Mouse (Mus musculus) frontal cortex, adult 2 months (tissue): ENCODE results near the gene Brsk1. TPM values are rescaled to one million over a fixed set of nuclear protein-coding genes. Genes with fewer than 3 reads are reported as not detected.

ENCODE experiments used
- DNase-seq, 2 experiments: peaks; one replicate each; pipeline ENCODE4 v3.0.0; 2022; ENCODE audit warnings: low spot score in 1 of 2; ENCODE audit errors: extremely low spot score in 1 of 2
- polyA plus RNA-seq: library from polyadenylated mRNA; depleted of rRNA; stranded (reverse); fragments of >200 nt; gene quantifications from 2 replicates; pipeline ENCODE4 v1.2.3, GENCODE M21; 2012

Gene Brsk1
- polyA plus RNA-seq, 1 experiment: 251 TPM

- no peak for DNase-seq
These were observed 23.5 kb upstream of the Brsk1 start for GRCm38 (mm10) chr7:4666871-4667270.

- DNase-seq: no peak
These were observed 21.9 kb upstream of the Brsk1 start for GRCm38 (mm10) chr7:4668506-4668905.

- no peak for DNase-seq
These were observed 21.2 kb upstream of the Brsk1 start for GRCm38 (mm10) chr7:4669156-4669555.

- DNase-seq: no peak
These were observed 19.6 kb upstream of the Brsk1 start for GRCm38 (mm10) chr7:4670655-4671255.

- DNase-seq: no peak
These were observed 18.4 kb upstream of the Brsk1 start for GRCm38 (mm10) chr7:4671956-4672355.

GRCm38 (mm10) chr7:4674114-4674731, 16.2 kb upstream of the Brsk1 start:
- no peak for DNase-seq

GRCm38 (mm10) chr7:4675200-4675599, 15.2 kb upstream of the Brsk1 start:
- DNase-seq: no peak

GRCm38 (mm10) chr7:4683307-4683706, 7.1 kb upstream of the Brsk1 start:
- DNase-seq: no peak

- no peak for DNase-seq
These were observed 6.2 kb upstream of the Brsk1 start for GRCm38 (mm10) chr7:4684203-4684602.

GRCm38 (mm10) chr7:4684632-4685417, 5.6 kb upstream of the Brsk1 start, which contains the start of gene Hspbp1:
Hspbp1 (minus strand) TSS chr7:4685068.
- DNase-seq: peak; percentile 92 to 93

- peak in 1 of 2 experiments; percentile 40 for DNase-seq
These were observed 698 bp downstream of the Brsk1 start for GRCm38 (mm10) chr7:4690951-4691653.

- no peak for DNase-seq
These were observed 2.6 kb downstream of the Brsk1 start for GRCm38 (mm10) chr7:4693004-4693403.

- no peak for DNase-seq
These were observed 11.9 kb downstream of the Brsk1 start for GRCm38 (mm10) chr7:4702334-4702733.

- no peak for DNase-seq
These were observed 12.8 kb downstream of the Brsk1 start for GRCm38 (mm10) chr7:4703195-4703594.

- DNase-seq: peak in 1 of 2 experiments; percentile 52
These were observed 14.7 kb downstream of the Brsk1 start for GRCm38 (mm10) chr7:4705098-4705497.

GRCm38 (mm10) chr7:4712594-4712993, 22.2 kb downstream of the Brsk1 start:
- DNase-seq: no peak

- no peak for DNase-seq
These were observed 26.6 kb downstream of the Brsk1 start for GRCm38 (mm10) chr7:4716955-4717354.

- no peak for DNase-seq
These were observed 28.9 kb downstream of the Brsk1 start for GRCm38 (mm10) chr7:4719276-4719675.

- peak; percentile 32 to 66 for DNase-seq
These were observed 33.1 kb downstream of the Brsk1 start for GRCm38 (mm10) chr7:4723508-4723907.

- DNase-seq: no peak
These were observed 34.0 kb downstream of the Brsk1 start for GRCm38 (mm10) chr7:4724359-4724758.

GRCm38 (mm10) chr7:4725169-4725568, 34.8 kb downstream of the Brsk1 start, which contains the start of gene Tmem150b:
Tmem150b (minus strand) TSS chr7:4725249.
- DNase-seq: no peak
